ENCODE assay signal across 8 mouse cellular contexts in genomic region chr10:45485761-45486602, GRCm38 (mm10). TPM values are rescaled to one million over a fixed set of nuclear protein-coding genes. Genes with fewer than 3 reads are reported as not detected.
DNase-seq lines count a peak whose midpoint lies in the region; ATAC-seq lines count a peak whose summit lies in the region.

Gene Lin28b (minus strand): TSS chr10:45486395.

- whole genome bisulfite sequencing in forebrain, embryonic 12.5 days, result under 1% methylated on average over 105 of the region's 139 CpGs
- WGBS in hindbrain, embryonic 13.5 days, result under 1% methylated on average over 108 of the region's 139 CpGs
- under 1% methylated on average over 101 of the region's 139 CpGs for WGBS in midbrain, embryonic 10.5 days
- 0% methylated on average over 58 of the region's 139 CpGs for WGBS in stomach, embryonic 14.5 days

- no peaks in the 10 kb centered on the region; the same call in 1 of the 2 replicates for H3K27me3 ChIP-seq in forebrain, embryonic 12.5 days
- no peaks in the 10 kb centered on the region for H3K27me3 ChIP-seq in hindbrain, embryonic 13.5 days
- peaks cover 7% of the 10 kb centered on the region for H3K27me3 ChIP-seq in midbrain, embryonic 10.5 days (ENCODE audit: low read depth, poor library complexity, severe bottlenecking)
- peaks cover 21% of the 10 kb centered on the region for H3K27me3 ChIP-seq in stomach, embryonic 14.5 days (ENCODE audit: control insufficient read depth, insufficient read depth, low read length)

- H3K4me1 ChIP-seq in forebrain, embryonic 12.5 days, result peaks cover 4% of the 10 kb centered on the region; the same call in 1 of the 2 replicates
- no peaks in the 10 kb centered on the region for H3K4me1 ChIP-seq in hindbrain, embryonic 13.5 days (replicated peaks)
- peaks cover 33% of the 10 kb centered on the region for H3K4me1 ChIP-seq in midbrain, embryonic 10.5 days
- H3K4me1 ChIP-seq in stomach, embryonic 14.5 days (ENCODE audit: control insufficient read depth, insufficient read depth, low read length), result 0 out of 2 replicates have a peak, but pooled peaks cover 4% of the 10 kb centered on the region

- H3K9ac ChIP-seq in forebrain, embryonic 12.5 days, result peak within 1 kb of the TSS; percentile 79
- peak within 1 kb of the TSS; percentile 82 for H3K9ac ChIP-seq in hindbrain, embryonic 13.5 days
- 0 out of 2 replicates have a peak within 1 kb of the TSS, but pooled peaks have one; percentile 14 for H3K9ac ChIP-seq in stomach, embryonic 14.5 days (replicated peaks; ENCODE audit: low read depth, low read length)

- peak; percentile 18 for DNase-seq in CD4-positive, CD25-positive, alpha-beta regulatory T cell, adult 2 months (ENCODE audit: low read depth, low spot score)
- peak; percentile 38 for DNase-seq in c-Kit-negative CD71-positive TER-119-positive erythroid progenitor cells, embryonic 14.5 days (ENCODE audit: low read depth, low spot score)
- peak; percentile 70 to 76 for DNase-seq in left cerebral cortex, postnatal 14 days (ENCODE audit: low spot score in 2 of 2)
- DNase-seq in midbrain, embryonic 10.5 days (ENCODE audit: low spot score), result peak; percentile 82

- no peak for ATAC-seq in CD4-positive, CD25-positive, alpha-beta regulatory T cell, adult 4 months
- peak; percentile 94 for ATAC-seq in forebrain, embryonic 12.5 days (ENCODE audit: low FRiP score)
- ATAC-seq in hindbrain, embryonic 13.5 days (ENCODE audit: low FRiP score), result peak; percentile 95
- peak; percentile 89 for ATAC-seq in stomach, embryonic 14.5 days (ENCODE audit: insufficient number of reproducible peaks, insufficient read depth, low FRiP score, low read depth)

- intact Hi-C loops in left cerebral cortex, postnatal 14 days (cut with DNase I), result no loop called here

- peak within 1 kb of the TSS; percentile 81 for H3K4me2 ChIP-seq in forebrain, embryonic 12.5 days
- peak within 1 kb of the TSS; percentile 70 for H3K4me2 ChIP-seq in hindbrain, embryonic 13.5 days
- H3K4me2 ChIP-seq in stomach, embryonic 14.5 days (replicated peaks; ENCODE audit: low read depth, low read length), result peak within 1 kb of the TSS; percentile 99

- H3K9me3 ChIP-seq in forebrain, embryonic 12.5 days, result no peaks in the 10 kb centered on the region
- no peaks in the 10 kb centered on the region for H3K9me3 ChIP-seq in hindbrain, embryonic 13.5 days
- H3K9me3 ChIP-seq in midbrain, embryonic 10.5 days (replicated peaks), result no peaks in the 10 kb centered on the region
- H3K9me3 ChIP-seq in stomach, embryonic 14.5 days (ENCODE audit: control insufficient read depth, low read depth, low read length), result no peaks in the 10 kb centered on the region

- no peaks in the 10 kb centered on the region for H3K36me3 ChIP-seq in forebrain, embryonic 12.5 days (replicated peaks)
- H3K36me3 ChIP-seq in hindbrain, embryonic 13.5 days, result no peaks in the 10 kb centered on the region
- no peaks in the 10 kb centered on the region for H3K36me3 ChIP-seq in midbrain, embryonic 10.5 days
- no peaks in the 10 kb centered on the region for H3K36me3 ChIP-seq in stomach, embryonic 14.5 days (ENCODE audit: control insufficient read depth, insufficient read depth, low read length)

- H3K27ac ChIP-seq in forebrain, embryonic 12.5 days, result peak within 1 kb of the TSS; percentile 92
- peak within 1 kb of the TSS; percentile 97 for H3K27ac ChIP-seq in hindbrain, embryonic 13.5 days
- H3K27ac ChIP-seq in midbrain, embryonic 10.5 days (replicated peaks), result peak within 1 kb of the TSS; percentile 96
- H3K27ac ChIP-seq in stomach, embryonic 14.5 days (ENCODE audit: low read length), result no peak within 1 kb of the TSS

- H3K4me3 ChIP-seq in forebrain, embryonic 12.5 days (replicated peaks), result peak within 1 kb of the TSS; percentile 76
- peak within 1 kb of the TSS; percentile 70 for H3K4me3 ChIP-seq in hindbrain, embryonic 13.5 days
- peak within 1 kb of the TSS; percentile 77 for H3K4me3 ChIP-seq in midbrain, embryonic 10.5 days
- H3K4me3 ChIP-seq in stomach, embryonic 14.5 days (ENCODE audit: low read depth, low read length), result peak within 1 kb of the TSS; percentile 65

RNA-seq across cellular contexts. Expression of gene Lin28b, which starts in this region (rescaled TPM):
- not detected for polyA plus RNA-seq in CD4-positive, CD25-positive, alpha-beta regulatory T cell, adult 4 months (2017; shearing (Covaris generic))
- polyA plus RNA-seq in forebrain, embryonic 12.5 days (2016; fragmentation: Nextera tagmentation; extraction: Ambion mirVana), result 16.1 and 16.3 TPM in 2 replicates
- 10.0 and 10.5 TPM in 2 replicates for polyA plus RNA-seq in hindbrain, embryonic 13.5 days (2015; fragmentation: Nextera tagmentation; extraction: Ambion mirVana)
- 1 to 10 TPM; 3.1 to 3.3 TPM for total RNA-seq in left cerebral cortex, postnatal 14 days (2021)
- 37.9 and 52.7 TPM in 2 replicates for polyA plus RNA-seq in midbrain, embryonic 10.5 days (2016; fragmentation: Nextera tagmentation; extraction: Ambion mirVana)
- 0.93 and 1.6 TPM in 2 replicates for polyA plus RNA-seq in stomach, embryonic 14.5 days (2014; fragmentation: Nextera tagmentation; extraction: Ambion mirVana)

Comparison
In these comparisons a context has a peak if more than half of its experiments do, and no peak if none do; other contexts are left out.
1. DNase-seq: peak in every context shown above with its lines; median percentile 82 in midbrain, embryonic 10.5 days; 73 in left cerebral cortex, postnatal 14 days; 38 in c-Kit-negative CD71-positive TER-119-positive erythroid progenitor cells, embryonic 14.5 days; 18 in CD4-positive, CD25-positive, alpha-beta regulatory T cell, adult 2 months.
2. H3K9ac ChIP-seq: peak in every context shown above with its lines; median percentile 82 in hindbrain, embryonic 13.5 days; 79 in forebrain, embryonic 12.5 days; 14 in stomach, embryonic 14.5 days.